Mouse (Mus musculus): ENCODE results near the gene Slc17a2. TPM values are rescaled to one million over a fixed set of nuclear protein-coding genes. Genes with fewer than 3 reads are reported as not detected.

Slc17a2 gene
- not detected in 2 replicates for polyA plus RNA-seq (2012; ENCODE audit: insufficient read depth, insufficient read length, missing spikeins)

DNA sequence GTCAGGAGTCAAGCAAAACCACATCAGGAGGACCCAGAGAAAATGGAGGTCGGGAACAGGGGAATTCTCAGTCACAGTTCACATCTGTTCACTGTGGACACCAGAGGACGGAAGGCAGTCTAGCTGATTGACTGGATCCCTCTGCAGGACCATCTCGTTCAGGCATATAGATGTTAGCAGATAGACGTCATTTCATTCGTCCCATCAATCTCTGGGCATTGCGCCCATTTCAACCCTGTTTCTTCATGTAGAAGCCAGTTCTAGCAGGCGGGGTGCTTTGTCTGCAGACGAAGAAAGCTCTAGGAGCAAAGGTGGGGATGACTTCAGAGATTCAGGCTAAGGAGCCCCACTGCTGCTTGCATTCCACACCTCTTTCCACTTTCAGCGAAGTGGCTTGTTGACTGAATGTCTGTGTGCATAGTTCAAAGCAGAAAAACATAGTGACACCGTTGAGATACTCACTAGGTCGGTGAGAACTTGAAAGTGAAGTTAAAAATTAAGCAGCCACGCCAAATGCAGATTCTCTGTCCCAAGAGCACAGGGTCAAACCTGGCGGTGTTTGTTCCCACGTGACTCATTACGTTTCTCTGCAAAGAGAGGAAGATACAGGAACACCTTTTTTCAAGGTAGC lies at the start of gene Slc17a2:
TSS of gene Slc17a2 (plus strand) at position 572 of the 631 bp plus-strand sequence.
- H3K4me3 ChIP-seq (ENCODE audit: insufficient read depth, low read length): no peak within 1 kb of the TSS
- no peaks in the 10 kb centered on the region for H3K4me1 ChIP-seq (ENCODE audit: control insufficient read depth, insufficient read depth, low read length)
- no peak within 1 kb of the TSS for H3K27ac ChIP-seq (ENCODE audit: insufficient read depth, low read depth, low read length)
- TF ChIP-seq CTCF (IDR thresholded peaks at IDR 0.05; ENCODE audit: low read depth, low read length) (no peak), POLR2A (IDR thresholded peaks at IDR 0.05; ENCODE audit: borderline replicate concordance, low read depth, low read length) (no peak)

DNA sequence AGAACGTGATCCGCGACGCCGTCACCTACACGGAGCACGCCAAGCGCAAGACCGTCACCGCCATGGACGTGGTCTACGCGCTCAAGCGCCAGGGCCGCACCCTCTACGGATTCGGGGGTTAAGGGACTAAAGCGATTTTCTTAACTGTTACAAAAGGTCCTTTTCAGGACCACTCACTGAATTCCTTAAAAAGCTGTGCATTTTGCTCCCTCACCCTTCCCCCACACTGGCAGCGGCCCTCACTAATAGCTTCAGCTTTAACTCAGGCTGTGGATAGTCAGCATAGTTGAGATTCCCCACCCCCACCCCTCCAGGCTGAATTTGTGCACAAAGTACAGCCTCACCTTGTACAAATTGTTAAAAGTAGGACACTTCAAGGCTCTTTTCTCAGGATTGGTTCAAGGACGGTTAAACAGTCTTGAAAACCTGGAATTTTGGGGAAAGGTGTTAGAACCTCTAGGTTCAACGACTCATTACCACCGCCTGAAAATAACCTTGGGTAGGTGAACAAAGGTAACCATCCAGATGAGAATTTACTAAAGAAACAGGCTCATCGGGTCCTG lies 49.5 kb upstream of the Slc17a2 start:
- TF ChIP-seq POLR2A (IDR thresholded peaks at IDR 0.05; ENCODE audit: borderline replicate concordance, low read depth, low read length) (no peak), CTCF (IDR thresholded peaks at IDR 0.05; ENCODE audit: low read depth, low read length) (no peak)
- peak overlapping the region; percentile 48 for H3K4me3 ChIP-seq (ENCODE audit: insufficient read depth, low read length)
- H3K27ac ChIP-seq (ENCODE audit: insufficient read depth, low read depth, low read length): peak overlapping the region; percentile 57
- peaks cover 14% of the 10 kb centered on the region for H3K4me1 ChIP-seq (ENCODE audit: control insufficient read depth, insufficient read depth, low read length)

DNA sequence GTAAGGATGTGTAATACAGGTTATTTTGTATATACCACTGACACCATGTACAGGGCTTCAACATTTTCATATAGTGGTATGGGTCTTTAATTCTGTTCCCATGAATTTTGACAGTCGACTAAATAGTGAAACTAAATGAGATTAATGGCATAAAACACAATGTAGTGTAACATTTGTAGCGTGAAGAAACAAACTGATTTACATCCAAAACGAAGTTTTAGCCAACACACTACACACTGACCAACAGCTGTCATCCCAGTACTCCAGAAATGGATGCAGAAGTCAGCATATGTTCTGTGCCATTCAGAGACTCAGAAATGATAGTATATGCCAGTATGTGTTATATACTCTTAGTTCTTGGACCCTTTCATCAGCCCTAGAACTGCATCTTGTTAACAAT lies 48.9 kb upstream of the Slc17a2 start:
- no peak overlapping the region for H3K27ac ChIP-seq (ENCODE audit: insufficient read depth, low read depth, low read length)
- H3K4me1 ChIP-seq (ENCODE audit: control insufficient read depth, insufficient read depth, low read length): peaks cover 17% of the 10 kb centered on the region
- TF ChIP-seq POLR2A (IDR thresholded peaks at IDR 0.05; ENCODE audit: borderline replicate concordance, low read depth, low read length): no peak
- no peak for TF ChIP-seq CTCF (IDR thresholded peaks at IDR 0.05; ENCODE audit: low read depth, low read length)
- H3K4me3 ChIP-seq (ENCODE audit: insufficient read depth, low read length): no peak overlapping the region

DNA sequence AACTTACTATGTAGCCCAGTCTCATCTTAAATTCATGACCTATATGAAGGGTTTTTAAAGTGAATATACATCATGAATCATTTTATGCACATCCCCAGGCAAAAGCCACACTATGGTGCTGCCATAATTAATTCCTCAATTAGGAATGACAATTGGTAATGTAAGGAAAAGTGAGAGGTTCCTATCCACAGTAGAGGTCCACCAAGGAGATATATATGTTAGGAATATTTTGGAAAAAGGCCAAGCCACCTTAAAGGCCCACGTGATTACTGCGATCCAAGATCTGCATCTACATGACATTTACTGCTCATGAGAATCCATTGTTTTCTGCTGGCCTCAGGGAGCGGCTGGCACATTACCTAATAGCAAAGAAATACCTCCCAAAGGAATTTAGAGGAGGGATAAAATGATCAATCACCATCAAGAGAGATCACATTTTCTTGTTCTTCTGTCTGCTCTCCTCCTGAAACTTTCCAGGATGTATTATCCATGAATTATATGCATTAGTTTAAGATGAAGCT lies 47.5 kb upstream of the Slc17a2 start:
- Histone ChIP-seq H3K27ac (ENCODE audit: insufficient read depth, low read depth, low read length) (no peak overlapping the region), H3K4me1 (ENCODE audit: control insufficient read depth, insufficient read depth, low read length) (peaks cover 25% of the 10 kb centered on the region), H3K4me3 (ENCODE audit: insufficient read depth, low read length) (no peak overlapping the region)
- TF ChIP-seq CTCF (IDR thresholded peaks at IDR 0.05; ENCODE audit: low read depth, low read length) (no peak), POLR2A (IDR thresholded peaks at IDR 0.05; ENCODE audit: borderline replicate concordance, low read depth, low read length) (no peak)

DNA sequence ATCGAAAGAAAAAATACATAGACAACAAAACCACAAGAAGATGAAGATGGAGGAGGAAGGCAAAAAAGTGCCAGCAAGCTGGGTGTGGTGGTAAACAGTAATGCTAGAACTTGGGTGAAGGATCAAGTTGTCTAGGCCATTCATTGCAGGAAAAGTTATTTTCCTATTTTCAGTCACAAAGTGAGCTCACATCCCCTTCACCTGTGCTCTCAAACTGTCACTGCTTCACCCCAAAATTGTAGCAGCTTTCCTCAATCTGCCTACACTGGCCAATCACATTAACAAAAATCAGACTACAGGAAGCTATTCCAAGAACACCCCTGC lies 46.9 kb upstream of the Slc17a2 start:
- peaks cover 29% of the 10 kb centered on the region for H3K4me1 ChIP-seq (ENCODE audit: control insufficient read depth, insufficient read depth, low read length)
- TF ChIP-seq POLR2A (IDR thresholded peaks at IDR 0.05; ENCODE audit: borderline replicate concordance, low read depth, low read length) (no peak), CTCF (IDR thresholded peaks at IDR 0.05; ENCODE audit: low read depth, low read length) (no peak)
- H3K4me3 ChIP-seq (ENCODE audit: insufficient read depth, low read length): peak overlapping the region; percentile 58; the same call in 1 of the 2 replicates
- H3K27ac ChIP-seq (ENCODE audit: insufficient read depth, low read depth, low read length): peak overlapping the region; percentile 40

DNA sequence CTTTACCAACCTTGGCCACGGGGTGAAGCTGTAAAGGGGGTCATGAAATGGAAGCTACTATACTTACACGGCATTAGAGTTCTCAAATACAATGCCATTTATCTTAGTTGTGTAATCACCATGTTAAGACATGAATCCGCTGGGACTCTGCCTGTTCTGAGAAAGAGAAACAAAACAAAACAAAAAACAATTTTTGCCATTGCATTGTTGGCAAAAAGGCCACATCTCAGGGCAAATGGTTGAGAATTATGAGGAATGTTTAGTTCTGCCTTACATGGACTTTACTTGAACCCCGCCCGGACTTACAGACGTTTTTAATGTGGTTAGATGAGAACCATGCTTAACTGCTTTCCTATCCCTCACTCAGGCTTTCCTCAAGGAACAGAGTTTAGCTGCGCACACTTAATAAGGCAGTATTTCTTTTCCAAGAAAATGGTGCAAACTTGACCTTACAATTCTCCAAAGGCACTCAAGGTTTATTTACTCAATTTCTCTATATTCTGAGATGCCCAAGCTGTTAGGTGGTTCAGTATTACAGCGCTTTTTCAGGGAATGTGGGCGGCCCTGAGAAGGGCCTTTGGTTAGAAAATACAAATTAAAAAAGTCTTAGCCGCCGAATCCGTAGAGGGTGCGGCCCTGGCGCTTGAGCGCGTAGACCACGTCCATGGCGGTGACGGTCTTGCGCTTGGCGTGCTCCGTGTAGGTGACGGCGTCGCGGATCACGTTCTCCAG lies 46.4 kb upstream of the Slc17a2 start:
- TF ChIP-seq POLR2A (IDR thresholded peaks at IDR 0.05; ENCODE audit: borderline replicate concordance, low read depth, low read length) (no peak), CTCF (IDR thresholded peaks at IDR 0.05; ENCODE audit: low read depth, low read length) (no peak)
- H3K27ac ChIP-seq (ENCODE audit: insufficient read depth, low read depth, low read length): peak overlapping the region; percentile 40
- H3K4me1 ChIP-seq (ENCODE audit: control insufficient read depth, insufficient read depth, low read length): peaks cover 25% of the 10 kb centered on the region
- peak overlapping the region; percentile 58 for H3K4me3 ChIP-seq (ENCODE audit: insufficient read depth, low read length)

DNA sequence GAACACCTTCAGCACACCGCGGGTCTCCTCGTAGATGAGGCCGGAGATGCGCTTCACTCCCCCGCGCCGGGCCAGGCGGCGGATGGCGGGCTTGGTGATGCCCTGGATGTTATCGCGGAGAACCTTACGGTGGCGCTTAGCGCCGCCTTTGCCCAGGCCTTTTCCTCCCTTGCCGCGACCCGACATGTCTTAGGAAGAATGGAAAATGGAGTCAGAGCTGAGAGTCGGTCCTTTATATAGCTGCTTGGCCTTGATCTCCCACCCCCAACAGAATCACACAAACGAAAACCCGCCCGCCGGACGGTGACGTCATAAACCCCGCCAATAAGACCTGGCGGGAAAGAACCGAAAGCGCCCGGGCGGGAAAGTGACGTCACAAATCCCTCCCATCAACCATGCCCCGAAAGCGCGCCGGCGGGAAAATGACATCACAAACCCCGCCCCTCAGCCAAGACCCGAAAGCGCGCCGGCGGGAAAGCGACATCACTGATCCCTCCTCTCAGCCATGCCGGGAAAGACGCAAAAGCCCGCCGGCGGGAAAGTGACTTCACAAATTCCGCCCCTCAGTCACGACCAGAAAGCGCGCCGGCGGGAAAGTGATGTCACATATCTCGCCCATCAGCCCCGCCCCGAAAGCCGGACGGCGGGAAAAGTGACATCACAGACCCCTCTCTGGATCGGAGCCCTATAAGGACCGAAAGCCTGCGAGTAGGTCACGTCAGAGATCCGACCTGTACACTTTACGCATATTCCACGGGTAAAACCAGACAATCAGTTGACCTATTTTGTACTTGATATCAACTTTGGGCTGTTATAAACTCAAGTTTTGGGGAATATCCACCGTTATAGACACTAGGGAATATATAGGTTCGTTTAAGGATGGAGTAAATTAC lies 45.6 kb upstream of the Slc17a2 start, which contains the start of gene Hist1h4a:
TSS of gene Hist1h4a (minus strand) at position 259 of the 893 bp plus-strand sequence.
- H3K4me3 ChIP-seq (ENCODE audit: insufficient read depth, low read length): peak within 1 kb of the TSS; percentile 58
- H3K27ac ChIP-seq (ENCODE audit: insufficient read depth, low read depth, low read length): peak within 1 kb of the TSS; percentile 72
- peaks cover 22% of the 10 kb centered on the region for H3K4me1 ChIP-seq (ENCODE audit: control insufficient read depth, insufficient read depth, low read length)
- 0 out of 2 replicates have a peak, but pooled peaks have one; percentile 54 for TF ChIP-seq POLR2A (IDR thresholded peaks at IDR 0.05; ENCODE audit: borderline replicate concordance, low read depth, low read length)
- no peak for TF ChIP-seq CTCF (IDR thresholded peaks at IDR 0.05; ENCODE audit: low read depth, low read length)

DNA sequence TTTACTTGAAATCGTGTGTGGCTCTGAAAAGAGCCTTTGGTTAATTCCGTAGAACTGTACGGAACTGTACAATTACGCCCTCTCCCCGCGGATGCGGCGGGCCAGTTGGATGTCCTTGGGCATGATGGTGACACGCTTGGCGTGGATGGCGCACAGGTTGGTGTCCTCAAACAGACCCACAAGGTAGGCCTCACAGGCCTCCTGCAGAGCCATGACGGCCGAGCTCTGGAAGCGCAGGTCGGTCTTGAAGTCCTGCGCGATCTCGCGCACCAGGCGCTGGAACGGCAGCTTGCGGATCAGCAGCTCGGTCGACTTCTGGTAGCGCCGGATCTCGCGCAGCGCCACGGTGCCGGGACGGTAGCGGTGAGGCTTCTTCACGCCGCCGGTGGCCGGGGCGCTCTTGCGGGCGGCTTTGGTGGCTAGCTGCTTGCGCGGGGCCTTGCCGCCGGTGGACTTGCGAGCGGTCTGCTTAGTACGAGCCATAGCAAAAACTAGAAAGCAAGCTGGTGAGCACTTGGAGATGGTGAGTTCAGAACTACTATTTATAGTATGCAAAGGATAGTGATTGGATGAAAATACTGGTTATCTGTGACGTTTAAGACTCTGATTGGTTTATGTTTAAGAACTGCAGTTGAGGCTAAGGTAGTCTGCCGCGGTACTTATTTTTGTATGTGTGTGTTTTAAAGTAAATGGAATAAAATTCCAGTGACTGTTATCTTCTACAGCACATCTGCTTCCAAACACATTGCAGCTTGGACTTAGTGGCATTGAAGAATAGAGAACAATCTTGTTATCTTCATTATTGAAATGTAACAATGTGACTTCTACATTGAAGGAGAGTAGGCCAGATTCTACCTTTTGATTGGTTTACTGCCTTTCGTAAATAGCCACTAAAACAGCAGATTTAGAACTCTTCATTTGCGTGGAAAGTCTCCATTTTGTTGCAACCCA lies 44.6 kb upstream of the Slc17a2 start, which contains the start of gene Hist1h3a:
TSS of gene Hist1h3a (minus strand) at position 516 of the 951 bp plus-strand sequence.
- H3K27ac ChIP-seq (ENCODE audit: insufficient read depth, low read depth, low read length): peak within 1 kb of the TSS; percentile 72
- H3K4me3 ChIP-seq (ENCODE audit: insufficient read depth, low read length): peak within 1 kb of the TSS; percentile 59
- peaks cover 22% of the 10 kb centered on the region for H3K4me1 ChIP-seq (ENCODE audit: control insufficient read depth, insufficient read depth, low read length)

Measured in bone marrow macrophage, adult 2 months (primary cell).